Mouse (Mus musculus) T-helper 2 cell (primary cell): ENCODE data around the gene Ckap2.

Experiments
- in situ Hi-C: fragments of 300-600 bp; cut with MboI, MseI; formaldehyde crosslinking; loops from one replicate; pipeline ENCODE4 v1.15.1; 2025; ENCODE audit warnings: high pct_unique_total_duplicates

Ckap2 gene

DNA sequence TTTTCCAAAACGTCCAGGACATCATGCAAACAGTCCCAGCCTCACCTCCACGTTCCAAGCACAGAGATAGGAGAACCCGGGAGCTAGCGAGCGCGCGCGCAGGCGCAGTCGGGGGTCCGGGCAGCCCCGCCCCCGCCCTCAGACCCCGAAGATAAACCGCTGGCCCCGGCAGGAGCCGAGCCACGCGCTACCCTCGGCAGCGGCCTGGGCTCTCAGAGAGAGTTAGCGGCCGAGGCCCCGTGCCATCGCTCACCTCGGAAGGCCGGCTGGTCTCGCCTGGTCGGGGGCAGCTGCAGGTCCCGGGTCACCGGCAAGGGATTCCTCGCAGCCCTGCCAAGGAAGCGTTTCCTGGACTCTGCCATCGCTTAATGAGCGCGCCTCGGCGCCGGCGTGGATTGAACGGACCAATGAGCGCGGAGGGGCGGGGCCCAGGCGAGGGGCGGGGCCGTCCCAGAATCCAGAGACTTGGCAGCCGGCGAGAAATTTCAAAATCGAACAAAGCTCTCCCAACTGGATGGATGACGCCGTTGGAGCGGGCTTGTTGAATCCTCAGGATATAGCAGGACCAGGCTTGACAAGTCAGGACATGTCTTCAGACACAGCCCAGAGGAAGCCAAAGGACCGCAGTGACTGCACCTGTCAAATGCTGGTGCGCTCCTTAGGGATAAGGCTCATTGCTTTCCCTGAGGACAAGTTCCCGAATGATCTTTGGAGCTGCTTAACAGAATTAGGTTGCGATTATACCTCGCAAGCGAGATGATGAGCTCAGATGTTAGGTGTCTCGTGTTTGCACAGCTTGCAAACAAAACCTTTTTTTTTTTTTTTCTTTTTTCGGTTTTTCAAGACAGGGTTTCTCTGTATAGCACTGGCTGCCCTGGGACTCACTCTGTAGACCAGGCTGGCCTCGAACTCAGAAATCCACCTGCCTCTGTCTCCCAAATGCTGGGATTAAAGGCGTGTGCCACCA, at the start of gene Ckap2:
Gene Ckap2, minus strand, starts transcription at position 389 of the 967 bp plus-strand sequence.
- in situ Hi-C loops = no loop called here

DNA sequence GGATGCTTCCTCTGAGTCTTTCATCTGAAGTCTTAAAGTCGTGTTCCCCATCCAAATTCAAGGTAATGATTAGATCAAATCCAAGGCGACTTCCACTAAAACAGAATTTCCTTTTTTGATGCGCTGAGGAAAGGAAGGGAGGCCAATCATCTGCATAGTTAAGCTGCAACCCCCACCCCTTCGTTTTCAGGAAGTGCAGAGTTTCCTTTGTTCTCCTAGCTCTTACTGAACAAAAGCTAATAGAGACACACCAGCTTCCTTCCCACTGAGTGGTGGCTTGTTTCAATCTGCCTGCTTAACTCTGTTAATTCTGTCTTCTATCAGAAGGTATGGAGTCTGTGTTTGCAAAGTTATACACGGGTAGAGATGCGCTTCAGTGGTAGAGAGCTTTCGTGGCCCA, 43.0 kb upstream of the Ckap2 start:
- in situ Hi-C loops = no loop called here

DNA sequence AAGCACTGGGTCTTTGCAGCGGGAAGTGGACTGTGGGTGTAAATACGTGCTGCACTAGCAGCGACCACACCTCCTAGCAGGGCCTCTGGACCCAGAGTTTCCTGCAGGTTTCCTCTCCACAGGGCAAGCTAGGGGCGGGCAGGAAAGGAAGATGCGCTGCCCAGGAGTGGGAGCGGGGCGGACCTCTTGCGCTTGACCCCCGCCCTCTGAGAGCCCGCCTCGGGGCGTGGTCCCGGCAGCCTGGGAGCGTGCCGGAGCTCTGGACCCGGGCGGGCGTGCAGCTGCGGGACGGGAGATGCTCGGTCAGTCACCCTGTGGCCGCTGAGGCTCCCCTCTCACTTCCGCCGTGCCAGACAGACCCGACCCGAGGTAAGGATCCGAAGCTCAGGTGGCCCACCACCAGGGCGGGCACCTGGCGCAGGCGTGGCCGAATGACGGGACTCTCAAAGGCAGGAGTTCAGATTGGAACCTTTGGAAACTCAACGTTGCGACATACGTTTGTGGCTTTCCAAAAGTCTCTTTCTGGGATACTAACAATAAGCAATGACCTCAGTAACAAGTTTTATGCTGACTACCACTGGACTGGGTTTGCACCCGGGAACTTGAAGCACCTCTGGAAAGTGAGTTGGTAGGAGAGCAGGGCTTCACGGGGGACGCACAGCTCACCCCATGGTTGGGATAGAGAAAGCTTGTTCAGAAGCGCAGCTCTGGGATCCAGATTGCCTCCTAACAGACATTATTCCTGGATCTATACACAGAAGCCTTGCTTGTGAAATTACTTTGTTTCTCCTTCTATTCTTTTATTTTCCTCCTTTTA, 41.6 kb upstream of the Ckap2 start, which contains the start of gene Thsd1:
Gene Thsd1, plus strand, starts transcription at position 253 of the 817 bp plus-strand sequence.
- in situ Hi-C loops = no loop called here

DNA sequence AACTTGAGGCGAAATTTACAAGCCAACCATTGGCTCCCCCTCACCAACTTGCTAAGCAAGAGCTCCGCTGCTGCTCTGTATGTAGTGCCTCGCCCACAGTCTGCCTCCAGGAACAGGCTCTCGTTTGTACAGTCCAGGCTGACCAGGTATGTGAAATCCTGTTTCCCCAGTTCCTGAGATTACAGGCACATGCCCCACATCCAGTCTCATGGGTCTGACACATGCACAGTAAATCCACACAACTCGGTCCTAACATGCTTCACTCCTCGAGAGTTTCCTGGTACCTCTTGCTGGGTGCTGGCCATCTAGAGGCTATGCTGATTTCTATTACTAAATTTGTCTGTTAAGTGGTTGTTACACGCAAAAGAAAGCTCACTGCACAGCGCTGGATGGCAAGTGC, 40.7 kb upstream of the Ckap2 start:
- in situ Hi-C loops = no loop called here

DNA sequence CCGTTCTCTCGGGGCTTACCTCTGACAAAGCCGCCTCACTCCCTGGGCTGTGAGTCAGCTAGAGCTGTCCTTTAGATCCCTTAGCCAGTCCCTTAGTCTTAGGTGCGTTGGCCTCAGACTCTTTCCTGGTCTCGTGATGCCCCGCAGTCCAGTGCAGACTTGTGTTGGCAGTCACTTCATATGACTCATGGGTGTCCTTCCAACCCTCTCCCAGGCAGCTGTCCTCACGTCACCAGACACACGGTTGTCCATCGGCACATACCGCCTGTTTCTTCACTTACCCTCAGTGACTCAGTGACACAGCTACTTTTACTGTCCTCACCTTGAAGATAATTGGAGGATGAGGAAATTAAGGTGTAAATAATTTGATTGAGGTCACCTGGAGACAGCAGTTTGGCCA, 29.2 kb upstream of the Ckap2 start:
- in situ Hi-C loops = no loop called here

DNA sequence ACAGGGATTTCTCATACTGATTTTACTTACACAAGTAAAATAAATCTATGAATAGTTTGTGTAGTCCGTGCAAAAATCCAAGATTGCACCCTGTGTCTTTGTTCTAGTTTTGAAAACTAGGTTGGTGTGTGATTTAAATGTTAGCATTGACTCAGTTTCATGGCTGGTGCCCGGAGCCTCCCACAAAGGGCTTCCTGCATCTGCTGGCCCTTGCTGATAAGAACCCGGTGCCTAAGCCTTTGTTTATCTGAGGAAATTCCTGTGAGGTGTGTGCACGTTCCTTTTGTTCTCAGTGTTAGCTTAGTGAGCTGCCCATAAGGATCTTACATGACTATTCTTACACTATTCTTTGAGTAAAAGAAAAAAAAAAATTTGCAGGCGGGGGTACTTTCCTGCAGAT, 23.4 kb upstream of the Ckap2 start:
- in situ Hi-C loops = no loop called here

DNA sequence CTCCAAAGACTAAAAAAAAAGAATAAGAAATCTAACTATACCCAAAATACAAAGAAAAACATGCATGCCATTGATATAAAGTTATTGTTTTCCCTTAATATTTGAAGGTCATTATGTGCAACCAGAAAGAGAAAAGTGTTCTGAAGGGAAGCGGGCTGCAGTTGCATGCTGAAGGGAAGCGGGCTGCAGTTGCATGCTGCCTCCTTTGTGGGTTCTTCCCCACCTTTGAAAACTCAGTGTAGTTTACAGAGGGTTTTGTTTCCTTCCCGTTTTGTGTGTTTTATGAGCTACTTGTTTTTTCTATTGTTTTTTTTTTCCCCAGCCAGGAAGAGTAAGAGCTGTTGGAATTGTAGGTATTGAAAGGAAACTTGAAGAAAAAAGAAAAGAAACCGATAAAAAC, 21.9 kb upstream of the Ckap2 start:
- in situ Hi-C loops = no loop called here

DNA sequence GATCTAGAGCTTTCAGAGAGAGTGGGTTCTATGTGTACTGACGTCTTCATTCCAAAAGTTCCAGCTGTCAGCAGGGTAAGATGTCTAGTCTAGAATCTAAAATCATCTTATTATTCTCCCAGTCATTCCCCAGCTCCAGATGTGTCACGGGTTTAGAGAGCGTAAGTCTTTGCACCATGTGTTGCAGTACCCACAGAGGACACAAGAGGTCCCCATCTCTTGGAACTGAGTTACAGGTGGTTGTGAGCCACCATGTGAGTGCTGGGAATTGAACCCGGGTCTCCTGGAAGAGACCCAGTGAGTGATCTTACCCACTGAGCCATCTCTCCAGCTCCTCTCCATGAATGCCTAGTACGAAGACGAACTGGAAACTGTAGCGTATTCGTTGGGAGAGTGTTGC, 13.9 kb upstream of the Ckap2 start:
- in situ Hi-C loops = no loop called here

DNA sequence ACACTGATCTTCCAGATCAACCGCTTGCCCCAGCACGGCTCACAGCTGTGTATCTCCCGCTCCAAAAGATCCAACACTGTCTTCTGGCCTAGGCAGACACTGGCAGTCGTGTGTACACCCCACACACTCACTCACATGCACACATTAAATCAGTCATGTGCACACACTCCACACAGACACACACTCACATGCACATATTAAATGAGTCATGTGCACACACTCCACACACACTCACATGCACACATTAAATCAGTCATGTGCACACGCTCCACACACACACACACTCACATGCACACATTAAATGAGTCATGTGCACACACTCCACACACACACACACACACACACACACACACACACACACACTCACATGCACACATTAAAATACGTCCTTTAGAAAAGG, 12.3 kb upstream of the Ckap2 start:
- in situ Hi-C loops = no loop called here

DNA sequence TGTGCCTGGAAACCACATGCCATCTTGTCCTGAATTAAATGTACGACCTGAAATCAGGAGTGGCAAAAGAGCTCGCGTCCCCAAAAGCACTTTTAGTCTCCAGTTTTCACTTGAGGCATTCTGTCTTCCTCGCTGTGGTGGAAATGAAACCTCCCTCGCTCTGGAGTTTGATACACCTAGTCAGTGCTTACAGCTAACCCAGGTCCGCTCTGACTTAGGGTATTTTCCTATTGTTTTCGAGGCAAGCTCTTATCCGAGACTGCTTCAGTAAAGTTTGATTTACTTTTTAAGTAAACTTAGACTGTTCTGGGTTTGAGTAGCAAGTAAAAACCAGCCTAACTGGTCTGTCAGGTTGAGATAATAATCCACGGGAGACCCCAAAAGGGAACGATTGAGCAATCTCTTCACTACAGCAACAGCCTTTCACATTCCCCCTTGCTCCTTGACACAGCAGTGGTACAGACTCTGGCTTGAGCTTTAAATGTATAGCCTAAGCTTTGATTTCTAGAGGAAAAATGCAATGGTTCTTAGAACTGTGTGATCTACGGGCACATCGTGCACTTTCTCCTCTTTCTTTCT, 7.9 kb upstream of the Ckap2 start:
- in situ Hi-C loops = no loop called here

DNA sequence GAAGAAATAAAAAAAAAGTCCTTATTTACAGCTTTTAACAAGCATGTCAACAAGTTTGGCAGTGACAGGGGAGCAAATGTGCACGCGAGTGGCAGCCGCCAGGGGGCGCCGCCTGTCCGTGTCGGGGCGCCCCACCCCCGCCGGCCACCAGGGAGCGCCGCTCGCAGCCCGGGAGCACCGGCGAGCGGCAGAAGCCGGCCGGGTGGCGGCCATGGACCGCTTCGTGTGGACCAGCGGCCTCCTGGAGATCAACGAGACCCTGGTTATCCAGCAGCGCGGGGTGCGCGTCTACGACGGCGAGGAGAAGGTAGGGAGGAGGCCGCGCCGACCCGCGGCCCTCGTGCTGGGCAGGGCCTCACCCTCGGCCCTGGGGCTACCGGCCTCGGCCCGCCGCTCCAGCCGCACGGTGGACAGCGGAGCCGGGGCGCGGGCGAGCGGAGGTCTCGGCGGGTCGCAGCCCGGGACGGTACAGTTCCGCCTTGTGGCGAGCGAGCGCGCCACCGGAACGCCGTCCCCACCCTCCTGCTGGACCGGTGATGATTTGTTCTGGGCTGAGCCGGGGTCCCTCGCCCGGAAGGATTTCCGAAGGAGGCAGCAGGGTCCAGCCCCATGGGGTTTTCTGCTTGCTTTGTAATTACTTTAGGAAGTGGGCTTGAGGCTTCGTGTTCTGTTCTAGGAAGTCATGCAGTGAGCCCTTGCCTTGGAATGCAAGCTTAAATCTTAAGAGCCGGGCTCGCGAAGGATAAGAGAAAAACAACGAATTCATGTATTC, 7.2 kb upstream of the Ckap2 start, which contains the start of gene Vps36:
Gene Vps36, plus strand, starts transcription at position 150 of the 772 bp plus-strand sequence.
- in situ Hi-C loops = no loop called here

DNA sequence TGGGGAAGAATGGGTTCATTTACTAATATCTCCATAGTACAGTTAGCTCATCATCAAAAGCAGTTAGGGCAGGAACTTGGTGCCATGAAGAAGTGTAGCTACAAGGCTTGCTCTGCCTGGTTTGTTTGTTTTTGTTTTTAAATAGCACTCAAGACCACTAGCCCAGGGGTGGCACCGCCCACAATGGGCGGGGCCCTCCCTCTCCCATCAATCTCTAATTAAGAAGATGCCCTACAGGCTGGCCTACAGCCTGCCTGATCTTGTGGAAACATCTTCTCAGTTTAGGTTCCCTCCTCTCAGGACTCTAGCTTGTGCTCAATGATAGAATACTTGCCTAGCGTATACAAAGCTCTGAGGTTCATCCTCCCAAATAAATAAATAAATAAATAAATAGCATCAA, 735 bp downstream of the Ckap2 start:
- in situ Hi-C loops = no loop called here

DNA sequence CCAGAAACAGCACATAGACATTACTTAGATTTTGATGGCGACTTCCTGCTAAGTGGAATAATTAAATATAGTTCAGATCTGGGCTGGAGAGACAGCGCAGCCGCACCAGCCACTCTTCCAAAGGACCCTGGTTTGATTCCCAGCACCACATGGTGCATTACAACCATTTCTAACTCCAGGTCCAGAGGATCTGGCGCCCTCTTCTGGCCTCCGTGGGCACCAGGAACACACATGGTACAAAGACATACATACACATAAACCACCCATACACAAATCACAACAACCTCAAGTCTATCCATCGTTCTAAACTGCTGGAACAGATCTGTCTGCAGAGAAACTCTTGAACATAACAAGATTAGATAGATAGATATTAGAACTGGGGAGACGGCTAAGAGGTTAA, 9.7 kb downstream of the Ckap2 start:
- in situ Hi-C loops = no loop called here

DNA sequence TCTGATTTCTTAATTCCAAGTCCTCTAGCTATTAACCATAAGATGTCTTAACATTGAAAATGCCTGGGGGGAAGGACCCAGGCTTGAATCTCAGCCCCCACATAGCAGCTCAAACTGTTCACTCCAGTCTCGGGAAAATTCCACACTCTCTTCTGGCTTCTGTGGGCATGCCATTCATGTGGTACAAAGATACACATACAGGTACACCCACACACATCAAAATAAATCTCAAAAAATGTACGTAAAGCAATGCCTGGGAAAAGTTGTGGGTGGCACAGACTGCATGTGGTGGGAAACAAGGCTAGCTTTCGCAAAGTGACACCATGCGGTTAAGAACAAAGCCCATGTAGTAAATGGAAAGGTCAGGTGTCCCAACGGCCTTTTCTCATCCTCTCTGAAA, 16.5 kb downstream of the Ckap2 start:
- in situ Hi-C loops = no loop called here

DNA sequence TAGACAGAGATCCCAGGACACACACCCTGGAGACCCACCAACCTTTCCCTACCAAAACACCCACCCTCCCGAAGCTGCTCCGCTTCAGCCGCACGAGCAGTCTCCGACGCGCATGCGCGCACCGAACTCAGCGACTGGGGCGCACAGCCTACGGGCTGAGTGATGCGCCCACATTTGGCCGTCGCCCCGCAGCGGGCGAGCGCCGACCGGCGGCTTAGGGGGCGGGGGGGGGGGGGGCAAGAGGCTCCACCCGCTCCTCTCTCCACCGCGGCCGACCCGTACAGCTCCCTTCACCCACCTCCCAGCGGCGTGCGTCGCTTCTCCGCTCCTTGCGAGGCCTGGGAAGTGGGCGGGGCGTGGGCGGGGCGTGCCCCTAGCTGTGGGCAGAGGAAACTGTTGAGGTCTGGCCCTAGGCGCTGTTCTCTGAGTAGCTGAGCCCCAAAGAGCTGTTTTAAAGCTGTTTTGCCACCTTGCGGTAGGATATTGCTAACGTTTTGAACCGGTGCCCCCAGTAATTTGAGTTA, 19.5 kb downstream of the Ckap2 start, which contains the start of gene Nek3:
Gene Nek3, minus strand, starts transcription at position 356 of the 524 bp plus-strand sequence.
- in situ Hi-C loops = no loop called here

DNA sequence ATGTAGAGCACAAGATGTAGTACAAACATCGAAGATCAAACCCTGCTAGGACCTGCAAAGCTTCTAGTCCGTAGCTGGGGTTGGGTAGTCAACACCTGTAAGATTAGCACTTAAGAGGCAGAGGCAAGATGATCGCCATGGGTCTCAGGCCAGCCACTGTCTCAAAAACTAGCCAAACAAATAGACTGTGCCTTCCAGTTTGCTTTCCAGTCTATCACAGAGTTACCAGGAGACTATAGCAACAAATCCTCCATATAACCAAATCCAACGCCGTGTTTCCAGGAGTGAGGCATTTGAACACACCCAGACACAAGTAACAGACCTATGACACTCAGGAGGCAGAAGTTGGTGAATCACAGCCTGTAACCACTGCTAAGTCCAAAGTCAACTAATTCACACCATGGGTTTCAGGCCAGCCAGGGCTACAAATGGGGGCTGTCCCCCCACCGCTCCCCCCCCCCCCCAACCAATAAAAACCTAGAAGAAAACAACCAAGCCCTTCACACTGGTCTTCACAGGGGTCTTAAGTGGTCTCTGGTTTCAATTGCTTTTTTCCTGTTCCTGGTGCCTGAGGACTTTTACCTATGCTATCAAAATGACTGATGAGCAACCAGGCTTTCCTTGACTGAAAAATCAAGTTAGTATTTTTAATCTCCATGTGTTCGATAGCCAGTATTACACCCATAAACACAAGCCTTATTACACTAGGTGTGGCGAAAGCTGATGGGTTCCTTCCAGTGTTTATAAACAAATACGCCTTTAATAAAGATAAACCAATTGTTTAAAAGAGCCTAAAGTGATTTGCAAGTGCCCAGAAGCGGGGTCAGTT, 20.2 kb downstream of the Ckap2 start:
- in situ Hi-C loops = no loop called here

DNA sequence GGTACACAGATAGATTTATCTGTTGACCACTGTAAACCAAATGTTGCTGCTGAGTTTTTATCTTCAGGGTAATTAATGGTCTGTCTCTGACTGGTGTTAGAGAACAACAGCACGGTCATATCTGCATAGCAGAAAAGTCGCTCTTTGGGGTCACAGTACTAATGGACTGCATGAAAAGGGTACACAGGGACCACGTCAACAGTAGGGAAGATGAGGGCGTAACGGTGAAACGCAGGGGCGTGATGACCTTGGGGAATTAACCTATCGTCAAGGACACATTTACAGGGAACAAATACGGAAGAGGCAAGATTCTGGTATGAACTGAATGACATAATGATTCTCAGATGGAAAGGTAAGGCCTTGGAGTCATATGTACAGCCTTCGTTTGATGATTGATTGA, 21.2 kb downstream of the Ckap2 start:
- in situ Hi-C loops = no loop called here

DNA sequence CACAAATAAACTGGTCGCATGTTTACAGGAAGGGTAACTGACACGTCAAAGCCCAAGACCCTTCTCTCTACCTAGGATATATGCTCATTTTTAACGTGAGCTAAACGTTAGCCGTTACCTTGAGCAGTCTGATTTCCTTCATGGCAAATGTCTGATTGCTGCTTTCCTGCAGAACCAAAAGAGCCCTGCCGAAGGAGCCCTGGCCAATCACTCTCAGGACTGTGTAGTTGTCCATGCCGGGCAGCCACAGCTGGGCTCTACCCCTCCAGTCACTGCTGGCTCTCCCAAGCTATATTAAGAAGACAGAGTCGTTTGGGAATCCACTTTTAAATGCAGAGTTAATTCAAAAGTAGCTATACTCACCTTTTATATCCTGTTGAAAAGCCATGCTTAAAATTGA, 23.4 kb downstream of the Ckap2 start:
- in situ Hi-C loops = no loop called here

DNA sequence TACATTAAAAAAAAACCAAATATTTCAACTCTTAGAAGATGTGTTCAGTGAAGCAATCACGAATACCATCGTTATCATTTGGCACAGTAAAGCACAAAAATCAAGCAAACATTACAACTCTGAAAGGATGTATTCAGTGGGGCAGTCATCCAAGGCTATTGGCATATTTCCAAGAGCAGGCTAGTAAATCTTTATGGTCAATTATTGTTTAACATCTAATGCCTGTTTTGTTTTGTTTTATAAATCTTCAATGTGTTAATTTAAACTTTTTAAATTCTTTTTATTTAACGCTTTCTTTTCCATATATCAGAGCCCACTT, 35.3 kb downstream of the Ckap2 start:
- in situ Hi-C loops = no loop called here

DNA sequence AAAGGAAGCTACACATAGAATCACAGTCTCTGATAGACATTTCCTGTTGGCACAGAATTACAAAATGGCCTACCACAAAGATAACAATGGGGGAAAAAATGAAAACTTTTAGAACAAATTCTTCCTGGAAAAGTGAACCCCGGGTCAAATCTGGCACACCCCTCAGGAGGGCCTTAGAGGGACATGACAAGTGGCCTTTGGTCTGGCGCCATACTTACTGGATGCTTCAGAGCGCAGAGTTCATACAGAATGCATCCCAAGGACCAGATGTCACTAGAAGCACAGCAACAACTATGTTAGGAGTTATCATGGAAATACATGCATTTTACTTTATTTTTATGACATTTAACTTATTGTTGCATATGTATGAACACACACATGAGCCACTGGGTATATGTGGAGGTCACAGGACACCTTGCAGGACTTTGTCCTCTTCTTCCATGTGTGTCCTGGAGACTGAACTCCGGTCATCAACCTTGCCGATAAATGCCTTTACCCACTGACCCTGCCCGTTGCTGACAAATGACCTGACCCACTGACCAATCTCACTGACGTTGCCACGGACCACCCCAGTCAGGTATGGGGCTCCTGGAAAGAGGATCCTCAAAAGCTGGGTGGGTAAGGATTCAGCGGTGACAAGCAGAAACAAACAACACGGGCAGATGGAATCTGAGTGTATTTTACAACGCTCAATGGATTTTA, 35.8 kb downstream of the Ckap2 start:
- in situ Hi-C loops = no loop called here
